Mouse (Mus musculus): ENCODE results near the gene Upb1. TPM values are rescaled to one million over a fixed set of nuclear protein-coding genes. Genes with fewer than 3 reads are reported as not detected.

The Upb1 gene
- polyA plus RNA-seq, 1 experiment from 2014 or later, result 0.87 TPM

Other genes starting within 250 kb of the Upb1 start
- 20.4 and 25.8 TPM in 2 replicates for gene Specc1l, start 189.0 kb upstream of the Upb1 start, polyA plus RNA-seq (2015; fragmentation: Nextera tagmentation; extraction: Ambion mirVana)
- 8.0 and 8.7 TPM in 2 replicates for gene Adora2a, start 84.2 kb upstream of the Upb1 start, polyA plus RNA-seq (2015; fragmentation: Nextera tagmentation; extraction: Ambion mirVana)
- 90.4 and 90.5 TPM in 2 replicates for gene Snrpd3, start 116.4 kb downstream of the Upb1 start, polyA plus RNA-seq (2015; fragmentation: Nextera tagmentation; extraction: Ambion mirVana)
- 26.9 and 28.5 TPM in 2 replicates for gene Gucd1, start 116.9 kb downstream of the Upb1 start, polyA plus RNA-seq (2015; fragmentation: Nextera tagmentation; extraction: Ambion mirVana)
- 1.5 and 2.7 TPM in 2 replicates for gene Lrrc75b, start 159.2 kb downstream of the Upb1 start, polyA plus RNA-seq (2015; fragmentation: Nextera tagmentation; extraction: Ambion mirVana)
- gene Ggt1, start 160.5 kb downstream of the Upb1 start, polyA plus RNA-seq (2015; fragmentation: Nextera tagmentation; extraction: Ambion mirVana), result 0.89 and 2.4 TPM in 2 replicates
- gene Ggt5, start 188.2 kb downstream of the Upb1 start, polyA plus RNA-seq (2015; fragmentation: Nextera tagmentation; extraction: Ambion mirVana), result 9.7 and 11.3 TPM in 2 replicates
- 12.4 and 13.3 TPM in 2 replicates for gene Susd2, start 242.9 kb downstream of the Upb1 start, polyA plus RNA-seq (2015; fragmentation: Nextera tagmentation; extraction: Ambion mirVana)

All from heart, embryonic 16.5 days (tissue).